Mouse (Mus musculus) heart, embryonic 14.5 days (tissue): Measurements from ENCODE around the gene Birc7. TPM values are rescaled to one million over a fixed set of nuclear protein-coding genes. Genes with fewer than 3 reads are reported as not detected.

Source experiments
- ATAC-seq: fragments of 200-750 bp; cut with Nextera tagmentation; 2 replicates; pipeline ENCODE4 v1.8.0; 2017; ENCODE audit warnings: low read depth, moderate TSS enrichment; ENCODE audit not compliant: insufficient number of reproducible peaks, insufficient read depth, low FRiP score
- H3K27ac ChIP-seq, 2 experiments: fragments of 200-500 bp in 1 of 2; fragments of 300-500 bp in 1 of 2; sonication (generic) in 1 of 2; replicated peaks in 1 of 2; 2 replicates each; pipeline ENCODE4 v1.5.1; 2012 to 2014; ENCODE audit warnings: low read depth in 2 of 2, low read length in 2 of 2, control low read depth in 1 of 2, mild to moderate bottlenecking in 1 of 2, mixed read lengths in 1 of 2; ENCODE audit not compliant: control insufficient read depth in 1 of 2, insufficient read depth in 1 of 2
- H3K27me3 ChIP-seq: fragments of 300-500 bp; sonication (generic); 2 replicates; pipeline ENCODE4 v1.6.1; 2014; ENCODE audit warnings: mild to moderate bottlenecking, low read length, control low read depth; ENCODE audit not compliant: control insufficient read depth, insufficient read depth
- H3K36me3 ChIP-seq: fragments of 300-500 bp; sonication (generic); 2 replicates; pipeline ENCODE4 v1.6.1; 2014; ENCODE audit warnings: mild to moderate bottlenecking, control low read depth, low read length, mixed read lengths; ENCODE audit not compliant: control insufficient read depth, insufficient read depth
- H3K4me1 ChIP-seq, 2 experiments: fragments of 200-500 bp in 1 of 2; fragments of 300-500 bp in 1 of 2; sonication (generic) in 1 of 2; 2 replicates each; pipeline ENCODE4 v1.6.1; 2012 to 2014; ENCODE audit warnings: low read length in 2 of 2, control low read depth in 1 of 2, mixed read lengths in 1 of 2; ENCODE audit not compliant: control insufficient read depth in 2 of 2, insufficient read depth in 2 of 2
- H3K4me2 ChIP-seq: fragments of 300-500 bp; sonication (generic); 2 replicates; pipeline ENCODE4 v1.6.1; 2014; ENCODE audit warnings: mild to moderate bottlenecking, low read length
- H3K4me3 ChIP-seq, 2 experiments: fragments of 200-500 bp in 1 of 2; fragments of 300-500 bp in 1 of 2; sonication (generic) in 1 of 2; 2 replicates each; pipeline ENCODE4 v1.5.1; 2012 to 2014; ENCODE audit warnings: low read length in 2 of 2, mild to moderate bottlenecking in 2 of 2, control low read depth in 1 of 2, low read depth in 1 of 2, moderate library complexity in 1 of 2; ENCODE audit not compliant: control insufficient read depth in 1 of 2, insufficient read depth in 1 of 2
- H3K9ac ChIP-seq: fragments of 300-500 bp; sonication (generic); 2 replicates; pipeline ENCODE4 v1.6.1; 2014; ENCODE audit warnings: mild to moderate bottlenecking, low read length
- H3K9me3 ChIP-seq: fragments of 300-500 bp; sonication (generic); 2 replicates; pipeline ENCODE4 v1.6.1; 2016; ENCODE audit warnings: low read length, control low read depth; ENCODE audit not compliant: control insufficient read depth
- WGBS: fragments of 180-500 bp; shearing (Covaris S2); extraction: QIAGEN DNeasy Blood & Tissue Kit; methylation state at CpG from one replicate; pipeline ENCODE4 v1.1.7; 2014; 5-methylcytosine and 5-hydroxymethylcytosine counted together
- polyA plus RNA-seq: library from polyadenylated mRNA; unstranded; fragments of >200 nt; fragmentation: Nextera tagmentation; extraction: Ambion mirVana; gene quantifications from 2 replicates; pipeline ENCODE4 v1.2.1, GENCODE M21; 2014

Gene Birc7
- 0.39 TPM in 1 of 2 replicates, not detected in the other for polyA plus RNA-seq

DNA sequence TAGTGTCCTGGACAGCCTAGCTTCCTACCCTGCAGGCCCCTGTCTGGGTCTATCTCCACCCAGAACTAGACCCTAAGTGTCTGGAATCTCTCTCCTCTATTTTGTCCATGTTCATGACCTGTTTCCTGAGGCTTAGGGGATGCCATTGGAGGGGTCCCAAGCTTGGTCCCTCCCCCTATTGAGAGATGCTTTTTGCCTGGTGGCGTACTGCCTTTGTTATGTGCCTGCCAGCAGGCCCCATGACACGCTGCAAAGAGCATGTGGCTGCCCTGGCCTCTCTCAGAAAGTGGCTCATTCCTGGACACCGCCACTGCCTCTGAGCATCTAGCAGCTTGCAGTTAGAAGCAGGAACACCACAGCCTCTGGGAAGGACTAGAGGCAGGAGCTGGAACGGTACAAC lies at the start of gene Birc7:
TSS of gene Birc7 (plus strand) at position 301 of the 400 bp plus-strand sequence.
- Histone ChIP-seq H3K9ac (no peak within 1 kb of the TSS), H3K4me3 (no peak within 1 kb of the TSS), H3K9me3 (no peaks in the 10 kb centered on the region), H3K27ac (no peak within 1 kb of the TSS), H3K36me3 (no peaks in the 10 kb centered on the region), H3K27me3 (0 out of 2 replicates have a peak, but pooled peaks cover 6% of the 10 kb centered on the region), H3K4me1 (no peaks in the 10 kb centered on the region; a peak in 1 of 4 replicates), H3K4me2 (no peak within 1 kb of the TSS)
- no peak for ATAC-seq
- 50% methylated on average over 4 of the region's 4 CpGs for WGBS

DNA sequence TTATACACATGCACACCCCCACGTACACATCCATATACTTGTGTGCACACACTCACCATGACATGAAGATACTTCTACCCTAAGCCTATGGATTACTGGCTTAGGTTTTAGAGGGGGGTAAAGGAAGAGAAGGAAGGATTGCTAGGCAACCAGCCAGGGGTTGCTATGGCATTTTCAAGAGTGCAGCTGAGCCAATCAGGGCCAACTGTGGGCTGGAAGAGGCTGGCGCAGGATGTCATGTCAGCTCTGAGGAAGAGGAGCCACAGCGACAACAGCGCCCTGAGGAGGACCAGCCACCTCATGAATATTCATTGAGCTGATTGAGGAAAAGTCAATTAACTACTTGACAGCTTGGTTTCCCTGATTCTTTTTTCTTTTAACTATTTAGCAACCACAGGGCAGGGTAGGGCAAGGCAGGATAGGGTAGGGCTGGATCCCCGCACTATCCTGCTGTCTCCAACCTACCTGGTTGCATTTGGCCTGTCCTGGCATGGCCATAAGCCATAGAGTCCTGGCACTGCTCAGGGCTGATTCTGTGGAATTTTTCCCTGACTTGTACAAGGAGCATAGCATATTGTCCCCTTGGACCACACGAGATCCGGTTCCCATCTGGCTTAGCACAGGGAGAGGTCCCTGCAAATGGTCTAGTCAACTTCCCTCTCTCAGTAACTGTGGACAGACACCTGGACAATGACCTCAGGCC lies 49.3 kb upstream of the Birc7 start:
- Histone ChIP-seq H3K27ac (no peak overlapping the region), H3K36me3 (no peaks in the 10 kb centered on the region), H3K4me3 (no peak overlapping the region), H3K27me3 (no peaks in the 10 kb centered on the region; the same call in 1 of the 2 replicates), H3K9ac (no peak overlapping the region), H3K4me1 (no peaks in the 10 kb centered on the region), H3K4me2 (no peak overlapping the region), H3K9me3 (no peaks in the 10 kb centered on the region)
- no peak for ATAC-seq
- 50% methylated on average over 7 of the region's 7 CpGs for WGBS

DNA sequence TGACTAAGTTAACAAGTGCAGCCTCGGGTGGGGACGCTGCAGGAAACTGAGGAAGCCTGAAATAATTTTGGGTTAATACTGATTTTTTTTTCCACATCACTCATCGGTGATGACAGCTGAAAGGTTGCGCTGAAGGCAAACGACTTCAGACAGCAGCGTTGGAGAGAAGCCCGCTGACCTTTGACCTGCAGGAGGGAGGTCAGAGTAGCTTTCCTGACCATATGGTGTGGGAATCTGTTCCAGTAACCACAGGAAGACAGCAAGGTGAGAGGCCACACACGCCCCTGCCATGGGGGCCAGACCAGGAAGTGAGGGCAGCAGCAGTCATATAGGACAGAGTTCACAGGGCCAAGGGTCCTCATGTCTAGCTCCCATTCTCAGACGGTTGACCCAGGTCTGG lies 47.5 kb upstream of the Birc7 start:
- H3K9ac ChIP-seq = no peak overlapping the region
- H3K9me3 ChIP-seq = no peaks in the 10 kb centered on the region
- H3K4me2 ChIP-seq = no peak overlapping the region
- H3K27me3 ChIP-seq = peaks cover 13% of the 10 kb centered on the region
- H3K4me1 ChIP-seq = no peaks in the 10 kb centered on the region
- 62% methylated on average over 9 of the region's 9 CpGs for WGBS
- ATAC-seq = no peak
- H3K36me3 ChIP-seq = no peaks in the 10 kb centered on the region
- H3K4me3 ChIP-seq = no peak overlapping the region
- H3K27ac ChIP-seq = no peak overlapping the region

DNA sequence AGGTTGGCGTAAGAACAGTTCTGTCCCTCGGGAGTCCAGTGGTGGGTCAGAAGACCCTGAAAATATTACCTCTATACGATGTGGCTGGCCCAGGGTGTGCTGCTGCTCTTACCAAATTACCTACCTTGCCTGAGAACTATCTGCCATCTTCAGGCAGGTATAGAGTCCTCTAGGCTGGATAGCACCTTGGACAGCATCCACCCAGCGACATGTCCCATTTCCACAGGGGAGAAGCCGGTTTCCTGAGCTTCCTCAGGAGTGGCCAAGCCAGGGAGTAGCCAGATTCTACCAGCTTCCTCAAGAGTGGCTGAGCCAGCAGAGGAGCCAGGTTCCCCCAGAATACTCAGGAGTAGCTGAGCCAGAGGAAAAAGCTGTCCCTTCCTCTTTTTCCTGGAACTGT lies 43.6 kb upstream of the Birc7 start:
- no peak overlapping the region for H3K9ac ChIP-seq
- no peaks in the 10 kb centered on the region for H3K36me3 ChIP-seq
- 51% methylated on average over 5 of the region's 5 CpGs for WGBS
- ATAC-seq = no peak
- no peak overlapping the region for H3K4me3 ChIP-seq
- H3K9me3 ChIP-seq = no peaks in the 10 kb centered on the region
- H3K27me3 ChIP-seq = peaks cover 49% of the 10 kb centered on the region
- H3K27ac ChIP-seq = no peak overlapping the region
- H3K4me1 ChIP-seq = no peaks in the 10 kb centered on the region
- H3K4me2 ChIP-seq = no peak overlapping the region

DNA sequence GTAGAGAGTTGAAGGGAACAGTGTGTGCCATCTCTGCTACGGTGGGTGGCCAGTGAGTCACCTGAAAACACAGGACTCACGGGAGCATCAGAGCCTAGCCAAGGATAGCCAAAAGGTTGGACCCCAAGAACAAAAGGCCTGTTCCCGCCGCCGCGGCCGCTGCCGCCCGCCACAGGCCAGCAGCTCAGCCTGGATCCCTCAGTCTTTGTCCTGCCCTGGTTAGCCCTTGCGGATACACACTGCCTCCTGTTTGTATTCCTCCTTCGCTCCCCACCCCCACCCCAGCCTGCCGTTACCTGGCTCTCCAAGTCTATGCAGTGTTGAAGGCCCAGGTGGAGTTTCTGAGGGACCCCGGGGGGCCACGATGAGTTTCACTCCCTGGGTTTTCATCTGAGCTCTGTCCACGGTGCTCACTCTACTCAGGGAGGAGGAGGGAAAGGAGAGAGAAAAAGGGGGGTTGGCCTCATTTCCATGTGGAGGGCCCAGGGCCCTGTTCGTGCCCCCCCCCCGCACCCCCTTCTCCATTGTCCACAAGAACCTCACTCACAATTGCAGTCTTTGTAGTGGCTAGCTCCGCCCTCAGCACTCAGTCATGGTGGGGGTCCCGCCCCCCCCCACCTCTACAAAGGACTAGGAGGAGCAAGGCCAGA lies 39.4 kb upstream of the Birc7 start:
- H3K27me3 ChIP-seq = peaks cover 90% of the 10 kb centered on the region
- H3K36me3 ChIP-seq = no peaks in the 10 kb centered on the region
- no peaks in the 10 kb centered on the region for H3K9me3 ChIP-seq
- WGBS = 9% methylated on average over 18 of the region's 19 CpGs
- ATAC-seq = no peak
- H3K4me3 ChIP-seq = no peak overlapping the region
- no peak overlapping the region for H3K27ac ChIP-seq
- no peak overlapping the region for H3K9ac ChIP-seq
- H3K4me2 ChIP-seq = no peak overlapping the region
- peaks cover 2 to 17% of the 10 kb centered on the region in 2 experiments; a peak in 3 of 4 replicates for H3K4me1 ChIP-seq

DNA sequence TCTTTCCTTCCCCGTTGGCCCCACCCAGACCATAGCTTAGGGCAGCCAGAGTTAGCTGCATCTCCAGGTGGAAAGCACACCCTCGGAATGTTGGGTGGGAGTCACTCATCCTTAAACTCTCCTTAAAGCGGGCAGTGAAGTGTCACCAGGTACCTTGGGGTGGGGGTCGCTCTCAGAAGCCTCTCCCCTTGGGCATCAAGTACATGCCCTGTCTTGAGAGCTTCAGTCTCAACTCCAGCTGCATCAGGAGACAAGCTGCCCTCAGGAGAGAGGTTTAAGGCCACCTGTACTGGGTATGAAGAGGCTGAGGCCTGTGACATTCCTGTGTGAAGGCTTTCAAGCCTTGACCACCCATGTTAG lies 38.9 kb upstream of the Birc7 start:
- no peak overlapping the region for H3K4me3 ChIP-seq
- WGBS = 7% methylated on average over 4 of the region's 4 CpGs
- H3K9me3 ChIP-seq = no peaks in the 10 kb centered on the region
- H3K36me3 ChIP-seq = no peaks in the 10 kb centered on the region
- no peak overlapping the region for H3K27ac ChIP-seq
- no peak overlapping the region for H3K9ac ChIP-seq
- peaks cover 94% of the 10 kb centered on the region for H3K27me3 ChIP-seq
- peaks cover 5 to 19% of the 10 kb centered on the region in 2 experiments; a peak in 3 of 4 replicates for H3K4me1 ChIP-seq
- ATAC-seq = no peak
- no peak overlapping the region for H3K4me2 ChIP-seq

DNA sequence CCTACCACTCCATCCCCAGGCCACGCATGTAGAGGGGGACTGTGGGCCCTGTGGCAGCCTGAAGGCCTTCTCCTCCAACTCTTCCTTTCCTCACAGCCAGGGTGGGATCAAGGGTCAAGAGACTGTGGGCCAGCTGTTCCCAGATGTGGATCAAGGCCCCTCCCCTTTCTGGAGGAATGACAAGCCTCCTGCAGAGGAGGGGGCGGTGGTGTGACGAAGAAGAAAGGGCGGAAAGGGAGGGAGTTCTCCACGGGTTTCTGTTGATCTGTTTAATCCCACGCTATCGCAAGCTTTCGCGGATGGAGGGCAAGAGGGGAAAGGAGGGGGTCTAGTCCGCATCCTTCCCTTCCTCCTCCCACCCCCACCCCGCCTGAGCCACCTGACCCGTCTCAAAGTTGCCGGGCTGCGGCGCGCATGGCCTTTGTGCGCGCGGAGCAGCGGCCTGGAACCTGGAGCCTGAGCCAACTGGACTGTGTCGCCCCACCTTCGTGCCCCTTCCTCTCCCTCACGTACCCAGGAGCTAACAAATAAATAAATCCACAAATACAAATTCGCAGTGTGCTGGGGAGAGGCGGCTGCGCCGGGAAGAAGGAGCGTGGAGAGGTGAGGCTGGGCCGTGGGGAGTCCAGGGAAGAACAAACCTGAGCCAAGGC lies 38.3 kb upstream of the Birc7 start:
- peaks cover 94% of the 10 kb centered on the region for H3K27me3 ChIP-seq
- H3K9ac ChIP-seq = no peak overlapping the region
- H3K36me3 ChIP-seq = no peaks in the 10 kb centered on the region
- no peak overlapping the region for H3K4me3 ChIP-seq
- peaks cover 5 to 19% of the 10 kb centered on the region in 2 experiments; a peak in 3 of 4 replicates for H3K4me1 ChIP-seq
- no peaks in the 10 kb centered on the region for H3K9me3 ChIP-seq
- no peak overlapping the region for H3K4me2 ChIP-seq
- ATAC-seq = no peak
- no peak overlapping the region for H3K27ac ChIP-seq
- WGBS = 3% methylated on average over 27 of the region's 29 CpGs
